Mouse (Mus musculus): ENCODE measurements at regions not wholly inside any gene's neighbourhood (a gene's known extent, or its start where the extent isn't known, plus 50 kb on each side); places are given as distances from the start of the nearest gene placed in this dataset.

DNA sequence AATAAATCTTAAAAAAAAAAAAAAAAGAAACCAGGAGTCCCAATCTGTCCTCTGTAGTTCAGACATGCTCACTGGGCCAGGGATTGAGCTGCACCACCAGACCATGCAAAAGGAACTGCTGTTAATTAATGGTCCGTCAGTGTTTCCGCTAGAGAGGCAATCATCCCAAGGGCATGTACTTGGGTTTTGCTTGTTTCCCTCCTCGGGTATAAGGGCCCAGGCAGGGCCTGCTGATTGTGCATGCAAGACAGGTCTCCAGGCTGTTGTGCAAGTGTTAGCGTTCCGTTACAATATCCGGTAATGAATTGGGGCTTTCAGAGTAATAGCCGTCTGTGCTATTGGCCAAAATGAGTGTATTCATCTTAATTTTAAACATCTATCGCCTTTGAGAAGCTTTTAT lies 83.1 kb upstream of the Zfp618 start:
- no peak for TF ChIP-seq CTCF (IDR thresholded peaks at IDR 0.05; ENCODE audit: low read depth, low read length)
- no peak for TF ChIP-seq POLR2A (IDR thresholded peaks at IDR 0.05; ENCODE audit: borderline replicate concordance, low read depth, low read length)

All from bone marrow macrophage, adult 2 months (primary cell).